Mouse (Mus musculus) kidney, embryonic 16.5 days (tissue): ENCODE data around the gene Rps13. TPM values are rescaled to one million over a fixed set of nuclear protein-coding genes. Genes with fewer than 3 reads are reported as not detected.

Source experiments
- polyA plus RNA-seq: library from polyadenylated mRNA; unstranded; fragments of >200 nt; fragmentation: Nextera tagmentation; extraction: Ambion mirVana; gene quantifications from 2 replicates; pipeline ENCODE4 v1.2.1, GENCODE M21; 2015

The Rps13 gene
- polyA plus RNA-seq, 1 experiment from 2014 or later = 729 TPM

Other genes starting within 250 kb of the Rps13 start
- 1.1 and 2.7 TPM in 2 replicates for gene Gm4353, start 249.6 kb downstream of the Rps13 start, polyA plus RNA-seq
- 13.1 and 13.8 TPM in 2 replicates for gene Plekha7, start 25.8 kb downstream of the Rps13 start, polyA plus RNA-seq
- 29.1 and 39.8 TPM in 2 replicates for gene Pik3c2a, start 109.3 kb upstream of the Rps13 start, polyA plus RNA-seq
- 16.8 and 17.7 TPM in 2 replicates for gene Nucb2, start 170.2 kb upstream of the Rps13 start, polyA plus RNA-seq